Mouse (Mus musculus) layer of hippocampus, postnatal 36 days (tissue): ENCODE measurements around the gene Atp13a4. TPM values are rescaled to one million over a fixed set of nuclear protein-coding genes. Genes with fewer than 3 reads are reported as not detected.

Experiments
- DNase-seq, 2 experiments: peaks; one replicate each; pipeline ENCODE4 v3.0.0; 2022
- total RNA-seq, 2 experiments: library from RNA; stranded (reverse); gene quantifications; 2 replicates each; pipeline ENCODE4 v1.2.3; 2021

The Atp13a4 gene
- total RNA-seq, 2 experiments from 2014 or later: 14.4 to 15.8 TPM

DNA sequence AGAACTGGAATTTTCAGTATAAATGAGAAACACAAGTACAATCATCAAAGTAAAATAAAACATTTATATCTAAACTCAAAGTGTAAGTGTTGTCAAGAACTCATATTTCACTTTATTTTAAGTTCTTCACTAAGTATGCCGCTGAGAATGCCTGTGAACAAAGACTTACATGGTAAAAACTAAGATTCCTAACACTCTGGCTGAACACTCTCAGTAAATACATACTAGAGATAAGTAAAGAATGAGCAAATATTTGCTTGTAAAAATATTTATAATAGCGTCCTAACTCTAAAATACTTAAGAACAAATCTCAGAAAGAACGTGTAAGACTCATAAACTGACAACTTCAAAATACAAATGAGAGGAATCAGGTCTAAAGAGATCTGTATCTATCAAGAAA, 80.9 kb downstream of the Atp13a4 start:
- no peak for DNase-seq

DNA sequence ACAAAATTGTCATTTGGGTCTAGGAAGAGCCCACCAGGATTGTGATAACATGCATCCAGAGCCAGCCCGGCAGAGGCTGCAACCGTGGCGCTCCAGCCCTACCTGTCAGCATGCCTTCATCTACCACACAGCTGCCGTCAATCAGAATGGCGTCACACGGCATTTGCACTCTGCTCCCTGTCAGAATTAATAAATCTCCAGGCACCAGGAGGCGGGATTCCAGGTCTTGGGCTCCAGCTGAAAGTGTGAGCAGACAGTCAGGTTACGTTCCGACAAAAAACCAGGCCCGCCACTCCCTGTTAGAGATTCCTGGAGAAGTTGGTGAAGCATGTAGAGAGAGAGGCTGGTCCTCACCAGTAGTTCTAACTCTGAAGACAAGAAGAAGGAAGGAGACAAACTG, 85.3 kb downstream of the Atp13a4 start:
- DNase-seq: no peak

DNA sequence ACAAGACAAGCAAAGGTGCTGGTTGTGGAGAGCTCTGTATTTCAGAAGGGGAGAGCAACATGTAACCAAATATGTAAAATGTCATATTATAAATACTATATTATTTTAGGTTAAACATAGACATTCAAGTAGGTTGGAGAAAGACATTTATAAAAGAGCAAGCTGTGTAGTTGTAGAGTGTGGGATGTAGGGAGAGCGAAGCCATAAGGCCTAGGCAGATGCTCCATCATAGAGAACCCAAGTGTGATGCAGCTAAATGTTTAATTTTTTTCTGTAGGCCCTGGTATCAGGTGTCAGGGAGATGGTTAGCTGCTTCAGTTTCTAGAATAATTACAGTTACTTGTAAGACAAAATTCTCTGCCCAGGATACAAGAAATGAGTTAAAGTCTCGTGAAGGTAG, 87.8 kb downstream of the Atp13a4 start:
- DNase-seq: peak in 1 of 2 experiments; percentile 8

DNA sequence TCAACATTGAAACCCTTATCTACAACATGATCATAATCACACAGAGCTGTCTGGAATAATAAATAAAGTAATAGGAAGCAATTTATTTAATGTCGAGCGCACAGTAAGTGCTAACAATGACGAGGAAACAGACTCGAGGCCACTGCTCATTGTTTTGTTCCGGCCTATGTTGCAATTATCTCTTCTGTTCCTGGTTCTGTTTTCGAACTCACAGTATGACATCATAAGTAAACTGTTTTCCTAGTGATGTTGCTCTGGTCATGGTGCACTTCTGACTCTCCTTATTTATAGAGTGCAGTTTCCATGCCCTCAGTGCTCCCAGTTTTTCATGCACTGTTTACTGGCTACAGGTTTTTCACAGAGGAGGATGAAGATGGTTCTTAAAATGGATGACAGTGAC, 91.4 kb downstream of the Atp13a4 start:
- DNase-seq: no peak

DNA sequence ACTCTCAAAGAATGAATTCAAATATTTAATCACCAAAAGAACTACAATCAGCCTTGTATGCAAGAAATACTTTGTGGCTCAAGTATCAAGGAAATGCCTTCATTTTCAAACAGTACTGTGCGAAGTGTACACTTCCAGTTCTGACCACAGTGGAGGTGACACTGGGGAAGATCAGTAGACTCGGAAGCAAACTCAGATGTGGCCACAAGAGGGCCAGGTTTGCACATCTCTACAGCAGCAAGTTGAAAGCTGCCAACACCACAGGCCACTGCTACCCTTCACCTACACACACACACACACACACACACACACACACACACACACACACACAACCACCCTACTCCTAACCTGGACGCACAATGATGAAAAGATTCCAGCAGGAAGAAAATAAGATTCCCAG, 93.0 kb downstream of the Atp13a4 start:
- peak in 1 of 2 experiments; percentile 11 for DNase-seq

DNA sequence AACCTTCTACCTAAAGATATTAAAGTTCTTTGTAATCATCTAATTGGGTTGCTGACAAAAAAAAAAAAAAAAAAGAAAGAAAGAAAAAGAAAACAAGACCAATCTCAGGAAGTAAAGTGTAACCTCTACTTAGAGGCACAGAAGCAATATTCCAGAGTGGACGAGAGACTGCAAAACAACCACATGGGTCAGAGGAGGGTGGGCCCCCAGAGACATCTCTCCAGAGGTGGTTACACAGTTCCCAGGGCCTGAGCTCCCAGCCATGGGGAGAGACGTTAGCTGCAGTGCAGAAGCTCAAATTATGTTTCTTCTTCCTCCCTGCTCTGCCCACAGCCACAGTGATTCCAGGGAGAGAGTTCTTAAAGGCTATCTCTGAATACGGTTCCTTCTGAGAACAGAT, 102.5 kb downstream of the Atp13a4 start:
- DNase-seq: no peak

DNA sequence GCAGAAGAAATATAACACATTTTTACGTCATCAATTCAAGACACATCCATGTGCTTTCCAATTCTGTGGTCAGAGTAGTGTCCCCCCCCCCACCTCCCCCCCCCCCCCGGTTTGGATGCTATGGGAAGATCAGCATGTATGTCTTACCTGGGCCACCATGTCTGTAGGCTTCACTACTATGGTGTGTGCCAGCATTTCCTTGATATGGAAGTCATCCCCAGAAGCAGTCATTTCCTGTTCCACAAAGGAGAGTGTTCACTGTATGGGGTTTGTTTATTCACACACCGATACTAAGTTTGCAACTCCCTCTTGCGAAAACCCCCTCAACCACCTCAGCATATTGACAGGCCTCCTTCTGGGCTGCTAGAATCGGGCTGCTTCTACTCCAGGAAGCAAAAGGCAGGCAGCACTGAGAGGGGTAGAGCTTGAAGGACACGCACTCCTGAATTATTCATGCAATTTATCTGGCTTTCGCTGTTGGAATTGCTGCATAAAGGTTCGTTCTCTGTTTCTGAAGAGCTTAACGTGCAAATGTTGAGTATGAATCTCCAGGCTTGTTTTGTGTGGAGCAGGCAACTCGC, 103.2 kb downstream of the Atp13a4 start:
- DNase-seq: no peak

DNA sequence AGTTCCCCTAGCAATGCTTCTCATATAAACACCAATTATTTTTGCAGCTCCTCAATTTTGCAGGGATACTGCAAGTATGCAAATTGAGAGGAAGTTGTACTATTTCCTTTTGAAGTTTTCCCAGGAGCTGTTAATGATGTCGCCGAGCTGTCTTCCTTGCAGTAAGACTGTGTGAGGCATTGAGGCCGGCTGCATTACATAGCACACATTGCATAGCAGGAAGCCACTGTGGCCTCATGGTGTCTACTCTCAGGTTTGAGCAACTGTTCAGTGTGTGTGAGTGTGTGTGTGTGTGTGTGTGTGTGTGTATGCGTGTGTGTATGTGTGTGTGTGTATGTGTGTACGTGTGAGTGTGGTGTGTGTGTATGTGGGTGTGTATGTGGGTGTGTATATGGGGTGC, 106.6 kb downstream of the Atp13a4 start:
- DNase-seq: no peak

DNA sequence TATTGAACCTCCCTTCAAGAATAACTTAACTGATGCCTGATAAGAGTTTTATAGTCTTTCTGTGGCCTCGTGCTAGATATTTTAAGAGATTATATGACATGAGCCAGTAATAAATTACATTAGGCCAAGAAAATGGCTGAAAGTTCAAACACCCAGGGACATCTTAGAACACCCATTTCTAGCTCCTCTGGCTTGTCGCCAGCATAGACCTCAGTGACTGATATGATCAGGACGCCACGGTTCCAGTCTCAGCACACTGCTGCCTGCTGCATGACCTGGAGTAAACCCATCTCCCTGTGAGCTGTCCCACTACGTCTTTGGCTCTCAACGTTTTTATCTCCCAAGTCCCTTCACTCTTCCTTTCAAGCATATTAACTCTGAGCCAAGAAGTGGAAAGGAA, 108.9 kb downstream of the Atp13a4 start:
- DNase-seq: no peak

DNA sequence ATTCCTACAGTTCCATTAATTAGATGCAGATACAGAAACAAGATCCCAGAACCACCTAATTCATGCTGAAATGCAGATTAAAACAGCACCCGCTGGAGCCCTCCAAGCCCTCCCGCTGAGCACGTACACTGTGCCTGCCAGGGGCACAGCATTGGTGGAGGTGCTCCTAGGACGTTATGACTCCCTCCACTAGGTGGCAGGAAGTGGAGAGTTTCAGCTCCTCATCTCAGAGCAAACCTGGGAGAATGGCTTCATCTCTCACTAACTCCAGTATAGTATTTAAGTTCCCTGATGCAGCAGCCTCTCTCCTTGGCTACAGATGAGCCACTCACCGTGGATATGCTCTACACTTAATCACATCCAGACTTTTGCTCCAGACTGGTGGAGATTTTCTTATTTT, 110.0 kb downstream of the Atp13a4 start:
- DNase-seq: peak; percentile 20 to 41

DNA sequence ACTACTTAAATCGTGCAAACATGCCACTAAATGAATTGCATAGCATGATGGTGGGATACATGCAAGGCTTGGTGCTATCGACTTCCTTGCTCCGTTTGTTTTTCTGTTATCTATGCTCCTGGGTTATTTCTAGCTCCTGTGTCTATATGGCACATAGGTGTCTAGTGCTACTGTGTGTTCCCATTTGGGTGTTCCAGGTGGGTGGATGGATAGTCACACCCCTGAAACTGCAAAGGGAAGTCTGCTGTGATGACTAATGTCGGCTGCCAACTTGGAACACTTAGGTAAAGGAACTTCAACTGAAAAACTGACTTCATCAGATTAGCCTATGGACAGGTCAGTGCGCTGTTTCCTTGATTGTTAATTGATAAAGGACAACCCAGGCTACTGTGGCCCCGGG, 129.8 kb downstream of the Atp13a4 start:
- no peak for DNase-seq

DNA sequence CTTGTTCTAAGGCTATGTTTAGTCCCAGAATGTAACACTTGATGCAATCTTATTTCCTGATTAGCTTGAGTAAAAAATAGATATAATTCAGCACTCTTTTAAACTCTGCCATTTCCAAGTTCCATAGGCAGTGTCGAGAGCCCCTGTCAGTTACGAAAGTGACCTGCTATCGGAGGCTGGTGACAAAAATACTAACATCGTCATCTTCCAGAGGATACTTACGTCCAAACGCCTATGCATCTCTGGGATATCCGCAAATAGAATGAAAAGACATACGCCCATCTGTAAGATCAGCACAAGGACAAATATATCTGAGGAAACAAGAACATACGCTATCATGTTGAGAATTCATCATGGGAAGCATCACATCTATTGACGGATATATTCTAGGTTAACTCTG, 137.3 kb downstream of the Atp13a4 start:
- DNase-seq: no peak

DNA sequence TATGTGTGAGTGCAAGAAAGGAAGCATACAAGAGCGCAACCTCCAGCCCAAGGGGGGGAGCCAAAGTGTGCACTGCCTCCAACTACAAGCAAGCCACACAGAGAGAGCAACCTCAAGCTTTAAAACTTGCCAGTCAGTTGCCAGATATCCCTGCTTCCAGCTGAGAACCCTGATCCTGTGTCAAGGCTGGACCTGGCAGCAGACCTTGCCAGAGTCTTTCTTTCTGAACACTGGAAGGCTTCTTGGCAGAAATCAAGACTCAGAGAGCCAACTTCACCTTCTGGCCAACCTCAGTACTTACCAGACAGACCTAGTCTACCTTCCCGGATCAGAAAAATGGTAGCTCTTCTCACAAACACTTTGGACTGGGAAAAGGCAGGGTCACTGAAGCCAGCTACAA, 145.6 kb downstream of the Atp13a4 start:
- DNase-seq: peak in 1 of 2 experiments; percentile 8

DNA sequence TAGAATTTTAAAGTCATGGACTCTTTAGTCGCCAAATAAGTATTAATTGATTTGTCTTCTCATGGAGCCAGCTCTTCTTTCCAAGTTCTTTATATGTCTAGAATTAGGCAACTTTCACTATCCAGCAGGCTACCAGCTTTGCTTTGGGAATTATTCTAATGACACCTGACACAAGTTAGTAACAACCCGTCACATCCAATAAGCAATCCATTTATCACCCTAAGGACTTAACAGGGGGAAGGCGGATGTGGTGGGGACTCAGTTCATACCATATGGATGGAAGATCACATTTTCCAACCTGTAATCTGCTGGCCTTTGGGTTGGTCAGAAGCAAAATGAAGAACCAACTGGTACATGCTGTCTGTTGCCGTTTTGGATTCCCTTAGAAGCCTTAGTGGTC, 159.9 kb downstream of the Atp13a4 start:
- no peak for DNase-seq

DNA sequence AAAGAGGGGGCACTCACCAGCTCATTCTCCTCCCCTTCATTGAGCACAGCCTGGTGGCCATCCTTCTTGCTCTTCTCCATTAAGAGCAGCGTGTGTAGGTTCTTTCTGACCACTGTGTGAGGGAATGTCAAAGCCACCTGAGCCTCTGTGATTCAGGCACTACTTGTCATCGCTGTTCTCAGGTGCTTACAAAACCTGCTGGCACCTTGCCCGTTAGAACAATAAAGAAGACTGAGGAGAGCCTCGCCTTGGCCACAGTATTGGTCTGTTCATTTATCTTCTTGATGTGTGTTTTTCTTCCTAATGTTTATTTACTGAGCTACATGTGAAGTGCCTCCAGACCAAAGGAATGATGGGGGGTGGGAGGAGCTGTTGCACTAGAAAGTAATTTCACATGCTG, 166.2 kb downstream of the Atp13a4 start, which contains the start of gene Atp13a5:
Gene Atp13a5 (minus strand): TSS at position 275 of the 400 bp plus-strand sequence.
- DNase-seq: no peak

DNA sequence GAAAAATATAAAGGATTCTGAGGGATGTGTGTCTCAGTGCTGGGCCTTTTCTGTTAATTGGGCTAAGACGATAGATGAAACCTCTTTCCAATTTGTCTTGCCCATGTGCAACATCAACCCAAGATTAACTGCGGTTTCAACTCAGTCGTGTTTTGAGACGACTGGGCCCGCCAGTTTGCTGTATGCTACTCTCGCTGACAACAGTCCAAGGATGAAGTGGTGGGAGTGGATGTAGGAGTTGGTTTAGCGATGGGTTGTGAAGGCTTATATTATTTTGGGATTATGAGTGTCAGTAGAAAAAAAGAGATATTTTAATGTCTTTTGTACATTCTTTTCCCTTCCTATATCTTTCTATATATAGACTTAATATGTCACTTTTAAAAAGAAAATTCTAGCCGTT, 170.0 kb downstream of the Atp13a4 start:
- DNase-seq: no peak

Other genes starting within 250 kb of the Atp13a4 start
- 10 to 100 TPM; 10.1 to 10.5 TPM for gene Atp13a5, start 166.1 kb downstream of the Atp13a4 start, total RNA-seq
- 100 to 1,000 TPM; 104 TPM for gene Opa1, start 34.5 kb upstream of the Atp13a4 start, total RNA-seq